Mouse (Mus musculus) layer of hippocampus, adult 18-20 months (tissue): Measurements from ENCODE around the gene Ces2g. TPM values are rescaled to one million over a fixed set of nuclear protein-coding genes. Genes with fewer than 3 reads are reported as not detected.

Experiments
- DNase-seq, 2 experiments: peaks; one replicate each; pipeline ENCODE4 v3.0.0; 2022; ENCODE audit warnings: low spot score in 2 of 2
- long read RNA-seq: library from polyadenylated mRNA; stranded (forward); transcript quantifications from one replicate; pipeline ENCODE4 v2.0.0, GENCODE M21; 2021
- total RNA-seq, 2 experiments: library from RNA; stranded (reverse); gene quantifications; 2 replicates each; pipeline ENCODE4 v1.2.3; 2021

Gene Ces2g
- under 1 TPM in 1 of 2 experiments, not detected in 1; 0.27 TPM for total RNA-seq
- long read RNA-seq, result 0 reads

- no peak for DNase-seq
Measured at GRCm38 (mm10) chr8:104961537-104961961, at the start of gene Ces2g. Gene Ces2g, plus strand, starts transcription at chr8:104961718.

GRCm38 (mm10) chr8:104925972-104926596 lies 35.4 kb upstream of the Ces2g start, which contains the start of gene Ces2e:
Gene Ces2e, plus strand, starts transcription at chr8:104926260.
- no peak for DNase-seq

GRCm38 (mm10) chr8:104927301-104927700 lies 34.2 kb upstream of the Ces2g start:
- no peak for DNase-seq

GRCm38 (mm10) chr8:104944665-104945064 lies 16.9 kb upstream of the Ces2g start:
- no peak for DNase-seq

GRCm38 (mm10) chr8:104947056-104947455 lies 14.5 kb upstream of the Ces2g start, which contains the start of gene Ces2f:
Gene Ces2f, plus strand, starts transcription at chr8:104947356.
- DNase-seq, result no peak

- no peak for DNase-seq
Measured at GRCm38 (mm10) chr8:104949031-104949430, 12.5 kb upstream of the Ces2g start.

- no peak for DNase-seq
Measured at GRCm38 (mm10) chr8:104962229-104962901, 847 bp downstream of the Ces2g start.

- DNase-seq, result no peak
Measured at GRCm38 (mm10) chr8:104963375-104963894, 1.9 kb downstream of the Ces2g start.

GRCm38 (mm10) chr8:104984126-104984525 lies 22.6 kb downstream of the Ces2g start:
- no peak for DNase-seq

- no peak for DNase-seq
Measured at GRCm38 (mm10) chr8:104984942-104985341, 23.4 kb downstream of the Ces2g start.

- DNase-seq, result no peak
Measured at GRCm38 (mm10) chr8:104998191-104998590, 36.7 kb downstream of the Ces2g start.

- no peak for DNase-seq
Measured at GRCm38 (mm10) chr8:104999183-104999582, 37.7 kb downstream of the Ces2g start.

- no peak for DNase-seq
Measured at GRCm38 (mm10) chr8:105000586-105000985, 39.1 kb downstream of the Ces2g start, which contains the start of gene Ces2h. Gene Ces2h, plus strand, starts transcription at chr8:105000853.

- DNase-seq, result no peak
Measured at GRCm38 (mm10) chr8:105010000-105010399, 48.5 kb downstream of the Ces2g start.

- DNase-seq, result no peak
Measured at GRCm38 (mm10) chr8:105011136-105011535, 49.6 kb downstream of the Ces2g start.

- DNase-seq, result no peak
Measured at GRCm38 (mm10) chr8:105014391-105014790, 52.9 kb downstream of the Ces2g start.

Other genes with a start within 250 kb of the Ces2g start
- gene Ces2a, start 227.7 kb upstream of the Ces2g start, total RNA-seq, result not detected
- not detected for gene Ces2b, start 130.1 kb upstream of the Ces2g start, total RNA-seq
- not detected for gene Ces2c, start 114.7 kb upstream of the Ces2g start, total RNA-seq
- not detected for gene Ces2e, start 35.5 kb upstream of the Ces2g start, total RNA-seq
- gene Ces2f, start 14.4 kb upstream of the Ces2g start, total RNA-seq, result not detected
- gene Ces2h, start 39.1 kb downstream of the Ces2g start, total RNA-seq, result not detected
- not detected for gene Ces3a, start 86.9 kb downstream of the Ces2g start, total RNA-seq
- gene Ces3b, start 122.0 kb downstream of the Ces2g start, total RNA-seq, result not detected
- gene Ces4a, start 170.1 kb downstream of the Ces2g start, total RNA-seq, result not detected
- 10 to 100 TPM; 22.1 to 24.4 TPM for gene Cbfb, start 209.0 kb downstream of the Ces2g start, total RNA-seq